Mouse (Mus musculus): ENCODE measurements around the gene Sord.
"Not testable (repeated sequence)": the region's sequence is repeated elsewhere in the genome, so short reads cannot be mapped to it uniquely, and the experiment has no call there.

The Sord gene

GRCm38 (mm10) chr2:122234611-122235288, at the start of gene Sord:
TSS of gene Sord (plus strand) at chr2:122234749.
- DNase-seq (ENCODE audit: low read depth, low spot score): peak; percentile 66

- DNase-seq (ENCODE audit: low read depth, low spot score): no peak
These were observed 49.5 kb upstream of the Sord start for GRCm38 (mm10) chr2:122185086-122185485.

- DNase-seq (ENCODE audit: low read depth, low spot score): no peak
These were observed 48.4 kb upstream of the Sord start, which contains the start of the genes Patl2 and Terb2 for GRCm38 (mm10) chr2:122186106-122186505. TSS of gene Patl2 (minus strand) at chr2:122186189. TSS of gene Terb2 (plus strand) at chr2:122186272.

GRCm38 (mm10) chr2:122186751-122187150, 47.8 kb upstream of the Sord start:
- no peak for DNase-seq (ENCODE audit: low read depth, low spot score)

- DNase-seq (ENCODE audit: low read depth, low spot score): no peak
These were observed 42.7 kb upstream of the Sord start for GRCm38 (mm10) chr2:122191849-122192248.

GRCm38 (mm10) chr2:122194509-122194929, 40.0 kb upstream of the Sord start:
- peak; percentile 81 for DNase-seq (ENCODE audit: low read depth, low spot score)

- DNase-seq (ENCODE audit: low read depth, low spot score): no peak
These were observed 33.0 kb upstream of the Sord start for GRCm38 (mm10) chr2:122201501-122201900.

GRCm38 (mm10) chr2:122206440-122207107, 28.0 kb upstream of the Sord start:
- no peak for DNase-seq (ENCODE audit: low read depth, low spot score)

- no peak for DNase-seq (ENCODE audit: low read depth, low spot score)
These were observed 23.9 kb upstream of the Sord start for GRCm38 (mm10) chr2:122210534-122211228.

- not testable (repeated sequence) for DNase-seq (ENCODE audit: low read depth, low spot score)
These were observed 17.5 kb upstream of the Sord start for GRCm38 (mm10) chr2:122217075-122217474.

GRCm38 (mm10) chr2:122218234-122218633, 16.3 kb upstream of the Sord start:
- DNase-seq (ENCODE audit: low read depth, low spot score): no peak

GRCm38 (mm10) chr2:122221378-122221777, 13.2 kb upstream of the Sord start:
- no peak for DNase-seq (ENCODE audit: low read depth, low spot score)

GRCm38 (mm10) chr2:122221798-122222197, 12.8 kb upstream of the Sord start:
- DNase-seq (ENCODE audit: low read depth, low spot score): no peak

GRCm38 (mm10) chr2:122222272-122222671, 12.3 kb upstream of the Sord start:
- no peak for DNase-seq (ENCODE audit: low read depth, low spot score)

- DNase-seq (ENCODE audit: low read depth, low spot score): no peak
These were observed 10.9 kb upstream of the Sord start for GRCm38 (mm10) chr2:122223654-122224053.

- DNase-seq (ENCODE audit: low read depth, low spot score): no peak
These were observed 4.2 kb upstream of the Sord start for GRCm38 (mm10) chr2:122230395-122230794.

- no peak for DNase-seq (ENCODE audit: low read depth, low spot score)
These were observed 2.9 kb upstream of the Sord start for GRCm38 (mm10) chr2:122231616-122232015.

GRCm38 (mm10) chr2:122233341-122233740, 1.2 kb upstream of the Sord start:
- peak; percentile 52 for DNase-seq (ENCODE audit: low read depth, low spot score)

- DNase-seq (ENCODE audit: low read depth, low spot score): peak; percentile 71
These were observed 591 bp upstream of the Sord start for GRCm38 (mm10) chr2:122233759-122234557.

GRCm38 (mm10) chr2:122235425-122235824, 876 bp downstream of the Sord start:
- DNase-seq (ENCODE audit: low read depth, low spot score): peak; percentile 63

GRCm38 (mm10) chr2:122236321-122236720, 1.8 kb downstream of the Sord start:
- peak; percentile 56 for DNase-seq (ENCODE audit: low read depth, low spot score)

All from 3T3-L1 (cell line).